In genomic region chr2:116052688-116053421, GRCm38 (mm10) we compare ENCODE assay signal across 13 mouse cellular contexts. TPM values are rescaled to one million over a fixed set of nuclear protein-coding genes. Genes with fewer than 3 reads are reported as not detected.
DNase-seq lines count a peak whose midpoint lies in the region; ATAC-seq and TF ChIP-seq lines count a peak whose summit lies in the region.
"Had no signal": no experiment of that assay in that cellular context is flagged by ENCODE, and none has a peak within 500 bp of the region (broad histone marks: within the 10 kb centered on the region; RNA-seq: fewer than 3 reads in every experiment).

No protein-coding gene starts in this region.

- H3K4me2 ChIP-seq in heart, embryonic 12.5 days, result peak overlapping the region; percentile 11; the same call in 1 of the 2 replicates
- H3K4me2 ChIP-seq in forebrain, embryonic 16.5 days (ENCODE audit: low read length), result peak overlapping the region; percentile 45
- peak overlapping the region; percentile 33 for H3K4me2 ChIP-seq in midbrain, embryonic 15.5 days

- no peaks in the 10 kb centered on the region for H3K9me3 ChIP-seq in heart, embryonic 12.5 days (replicated peaks)
- no peaks in the 10 kb centered on the region for H3K9me3 ChIP-seq in MEL (replicated peaks; ENCODE audit: insufficient read depth, low read length)
- H3K9me3 ChIP-seq in forebrain, embryonic 16.5 days (ENCODE audit: control insufficient read depth, low read length), result no peaks in the 10 kb centered on the region
- no peaks in the 10 kb centered on the region for H3K9me3 ChIP-seq in midbrain, embryonic 15.5 days
- H3K9me3 ChIP-seq: megakaryocyte, embryonic 14.5 days had no signal

- intact Hi-C loops in gastrocnemius, postnatal 14 days (cut with DNase I; ENCODE audit: low total_unique reads), result no loop called here

- H3K4me1 ChIP-seq in heart, embryonic 12.5 days (replicated peaks), result peaks cover 63% of the 10 kb centered on the region
- H3K4me1 ChIP-seq in MEL (ENCODE audit: control insufficient read depth in 1 of 2, insufficient read depth in 2 of 2, low read length in 2 of 2), result no peaks in the 10 kb centered on the region
- peaks cover 41% of the 10 kb centered on the region for H3K4me1 ChIP-seq in forebrain, embryonic 16.5 days (replicated peaks; ENCODE audit: control insufficient read depth, insufficient read depth, low read length)
- peaks cover 13% of the 10 kb centered on the region; the same call in 1 of the 2 replicates for H3K4me1 ChIP-seq in midbrain, embryonic 15.5 days

- H3K27ac ChIP-seq in heart, embryonic 12.5 days (ENCODE audit: poor library complexity, severe bottlenecking), result peak overlapping the region; percentile 44; the same call in 1 of the 2 replicates
- H3K27ac ChIP-seq in MEL (ENCODE audit: control insufficient read depth, low read depth, low read length), result no peak overlapping the region
- peak overlapping the region; percentile 5 for H3K27ac ChIP-seq in forebrain, embryonic 16.5 days (ENCODE audit: low read length)
- 0 out of 2 replicates have a peak overlapping the region, but pooled peaks have one; percentile 10 for H3K27ac ChIP-seq in midbrain, embryonic 15.5 days

- no peaks in the 10 kb centered on the region for H3K79me2 ChIP-seq in MEL (ENCODE audit: control insufficient read depth, insufficient read depth, low read length, poor library complexity)

- H3K36me3 ChIP-seq in heart, embryonic 12.5 days, result peaks cover 12% of the 10 kb centered on the region
- peaks cover 0 to 8% of the 10 kb centered on the region in 2 experiments; a peak in 2 of 4 replicates for H3K36me3 ChIP-seq in MEL (ENCODE audit: control insufficient read depth in 1 of 2, insufficient read depth in 2 of 2, low read length in 2 of 2)
- H3K36me3 ChIP-seq in forebrain, embryonic 16.5 days (ENCODE audit: control insufficient read depth, insufficient read depth), result no peaks in the 10 kb centered on the region
- H3K36me3 ChIP-seq in midbrain, embryonic 15.5 days (replicated peaks), result no peaks in the 10 kb centered on the region

- H3K27me3 ChIP-seq in heart, embryonic 12.5 days (replicated peaks), result no peaks in the 10 kb centered on the region
- no peaks in the 10 kb centered on the region for H3K27me3 ChIP-seq in MEL (ENCODE audit: control insufficient read depth in 1 of 2, insufficient read depth in 2 of 2, low read length in 2 of 2)
- H3K27me3 ChIP-seq in forebrain, embryonic 16.5 days (replicated peaks; ENCODE audit: control insufficient read depth, insufficient read depth, low read length), result no peaks in the 10 kb centered on the region
- 0 out of 2 replicates have a peak, but pooled peaks cover 7% of the 10 kb centered on the region for H3K27me3 ChIP-seq in midbrain, embryonic 15.5 days (replicated peaks)
- H3K27me3 ChIP-seq: Patski had no signal

- no peak for TF ChIP-seq EP300 in MEL (IDR thresholded peaks at IDR 0.05; ENCODE audit: low read depth in 1 of 2, low read length in 2 of 2)

- TF ChIP-seq POLR2A in MEL (IDR thresholded peaks at IDR 0.05; ENCODE audit: control insufficient read depth in 1 of 2, insufficient read depth in 1 of 2, low read depth in 1 of 2, low read length in 2 of 2, poor library complexity in 1 of 2), result no peak

- no peak for TF ChIP-seq CTCF in MEL (IDR thresholded peaks at IDR 0.05 in 2 of 3, conservative IDR thresholded peaks at IDR 0.05 in 1 of 3; ENCODE audit: control insufficient read depth in 1 of 3, insufficient read depth in 1 of 3, low read depth in 2 of 3, low read length in 3 of 3, poor library complexity in 1 of 3, severe bottlenecking in 1 of 3)

- ATAC-seq in heart, embryonic 12.5 days (ENCODE audit: insufficient number of reproducible peaks, low FRiP score), result no peak
- no peak for ATAC-seq in forebrain, embryonic 16.5 days
- ATAC-seq in midbrain, embryonic 15.5 days (replicated peaks), result no peak
- ATAC-seq in inflammation-experienced regulatory T-cells, adult 6 months, result no peak
- ATAC-seq: Patski had no signal

- H3K4me3 ChIP-seq in heart, embryonic 12.5 days, result no peak overlapping the region
- H3K4me3 ChIP-seq in MEL (ENCODE audit: control insufficient read depth in 1 of 2, insufficient read depth in 1 of 2, low read depth in 2 of 2, low read length in 2 of 2), result no peak overlapping the region
- peak overlapping the region; percentile 13 for H3K4me3 ChIP-seq in forebrain, embryonic 16.5 days (replicated peaks; ENCODE audit: low read length)
- no peak overlapping the region for H3K4me3 ChIP-seq in midbrain, embryonic 15.5 days
- H3K4me3 ChIP-seq: megakaryocyte, embryonic 14.5 days had no signal

- TF ChIP-seq RAD21 in MEL (IDR thresholded peaks at IDR 0.05; ENCODE audit: low read depth, low read length), result no peak

- DNase-seq in heart, postnatal 4 days, result no peak
- DNase-seq in MEL (ENCODE audit: low read depth, low spot score), result no peak
- DNase-seq in gastrocnemius, postnatal 14 days, result no peak
- DNase-seq in layer of hippocampus, adult 9-11 months, result no peak
- DNase-seq: left cerebral cortex, postnatal 4 days; lung, adult 18-20 months; retina, postnatal 1 day had no signal

- no peak overlapping the region for H3K9ac ChIP-seq in heart, embryonic 12.5 days
- no peak overlapping the region for H3K9ac ChIP-seq in MEL (ENCODE audit: control insufficient read depth, low read depth, low read length, poor library complexity, severe bottlenecking)
- peak overlapping the region; percentile 4 for H3K9ac ChIP-seq in forebrain, embryonic 16.5 days (replicated peaks; ENCODE audit: low read depth, low read length)
- H3K9ac ChIP-seq in midbrain, embryonic 15.5 days, result no peak overlapping the region

TF ChIP-seq in MEL, 35 proteins besides CTCF, POLR2A, EP300 and RAD21:
- no peak for TF ChIP-seq MXI1 (IDR thresholded peaks at IDR 0.05; ENCODE audit: low read depth, low read length)
- TF ChIP-seq KAT2A (conservative IDR thresholded peaks at IDR 0.05; ENCODE audit: low read depth, low read length), result no peak
- TF ChIP-seq USF1 (IDR thresholded peaks at IDR 0.05; ENCODE audit: low read depth, low read length), result peak; percentile 49; the same call in 1 of the 2 replicates
TF ChIP-seq in MEL: peak in this region for 1.

RNA-seq across cellular contexts. Expression of gene Meis2, which starts 12.8 kb away (rescaled TPM):
- 49.9 and 52.9 TPM in 2 replicates for polyA plus RNA-seq in heart, embryonic 12.5 days (2016; fragmentation: Nextera tagmentation; extraction: Ambion mirVana)
- 10 to 100 TPM; 33.2 to 36.6 TPM for total RNA-seq in heart, postnatal 4 days (2021)
- 3.1 and 5.2 TPM in 2 replicates for total RNA-seq in MEL (2012; rRNA removed)
- polyA plus RNA-seq in MEL (2012; ENCODE audit: insufficient read depth in 1 of 2, insufficient read length in 2 of 2, low read depth in 1 of 2, low replicate concordance in 2 of 2, missing spikeins in 1 of 2), result 1 to 10 TPM in 1 of 2 experiments, not detected in 1; 9.8 TPM
- polyA plus RNA-seq in forebrain, embryonic 16.5 days (2015; fragmentation: Nextera tagmentation; extraction: Ambion mirVana), result 143 and 154 TPM in 2 replicates
- 74.1 and 86.9 TPM in 2 replicates for polyA plus RNA-seq in midbrain, embryonic 15.5 days (2015; fragmentation: Nextera tagmentation; extraction: Ambion mirVana)
- 1 to 10 TPM; 2.6 to 3.2 TPM for total RNA-seq in gastrocnemius, postnatal 14 days (2021)
- polyA plus RNA-seq in inflammation-experienced regulatory T-cells, adult 6 months (2017; shearing (Covaris generic)), result under 1 TPM in 1 of 3 experiments, not detected in 2; 0.34 TPM
